Mouse (Mus musculus) lung, embryonic 15.5 days (tissue): ENCODE measurements around the gene Ube2s. TPM values are rescaled to one million over a fixed set of nuclear protein-coding genes. Genes with fewer than 3 reads are reported as not detected.

Experiments
- polyA plus RNA-seq: library from polyadenylated mRNA; unstranded; fragments of >200 nt; fragmentation: Nextera tagmentation; extraction: Ambion mirVana; gene quantifications from 2 replicates; pipeline ENCODE4 v1.2.1, GENCODE M21; 2015

Gene Ube2s
- polyA plus RNA-seq, 1 experiment from 2014 or later, result 409 TPM

Other genes starting within 250 kb of the Ube2s start
- gene Ptprh, start 208.5 kb downstream of the Ube2s start, polyA plus RNA-seq, result not detected in 2 replicates
- gene Tmem86b, start 181.2 kb downstream of the Ube2s start, polyA plus RNA-seq, result 0.76 and 1.00 TPM in 2 replicates
- gene Ppp6r1, start 153.6 kb downstream of the Ube2s start, polyA plus RNA-seq, result 9.0 and 9.2 TPM in 2 replicates
- gene Hspbp1, start 127.5 kb downstream of the Ube2s start, polyA plus RNA-seq, result 99.4 and 99.6 TPM in 2 replicates
- gene Brsk1, start 122.0 kb downstream of the Ube2s start, polyA plus RNA-seq, result 0.87 and 1.1 TPM in 2 replicates
- 0.07 and 0.10 TPM in 2 replicates for gene Tmem150b, start 87.3 kb downstream of the Ube2s start, polyA plus RNA-seq
- 53.9 and 60.3 TPM in 2 replicates for gene Kmt5c, start 72.5 kb downstream of the Ube2s start, polyA plus RNA-seq
- gene Cox6b2, start 59.5 kb downstream of the Ube2s start, polyA plus RNA-seq, result 62.9 and 64.1 TPM in 2 replicates
- not detected in 2 replicates for gene Fam71e2, start 41.3 kb downstream of the Ube2s start, polyA plus RNA-seq
- 0.19 and 0.26 TPM in 2 replicates for gene Il11, start 29.7 kb downstream of the Ube2s start, polyA plus RNA-seq
- gene Tmem190, start 29.7 kb downstream of the Ube2s start, polyA plus RNA-seq, result 0.57 and 0.76 TPM in 2 replicates
- gene Tmem238, start 22.9 kb downstream of the Ube2s start, polyA plus RNA-seq, result 20.8 and 21.4 TPM in 2 replicates
- 314 and 334 TPM in 2 replicates for gene Rpl28, start 19.7 kb downstream of the Ube2s start, polyA plus RNA-seq
- 0.94 and 1.3 TPM in 2 replicates for gene Shisa7, start 32.1 kb upstream of the Ube2s start, polyA plus RNA-seq
- gene Isoc2b, start 57.7 kb upstream of the Ube2s start, polyA plus RNA-seq, result 10.6 and 12.3 TPM in 2 replicates
- gene Isoc2a, start 64.6 kb upstream of the Ube2s start, polyA plus RNA-seq, result 0.63 and 0.81 TPM in 2 replicates
- gene Gm36210, start 93.9 kb upstream of the Ube2s start, polyA plus RNA-seq, result 0.16 TPM in 1 of 2 replicates, not detected in the other
- 3.2 and 3.4 TPM in 2 replicates for gene Zfp628, start 102.6 kb upstream of the Ube2s start, polyA plus RNA-seq
- gene Nat14, start 109.4 kb upstream of the Ube2s start, polyA plus RNA-seq, result 2.8 and 3.7 TPM in 2 replicates
- gene Ssc5d, start 113.2 kb upstream of the Ube2s start, polyA plus RNA-seq, result 1.6 and 2.2 TPM in 2 replicates
- 0.39 and 1.2 TPM in 2 replicates for gene Sbk2, start 151.8 kb upstream of the Ube2s start, polyA plus RNA-seq
- gene Sbk3, start 158.6 kb upstream of the Ube2s start, polyA plus RNA-seq, result 0.52 and 0.77 TPM in 2 replicates
- gene Zfp579, start 183.6 kb upstream of the Ube2s start, polyA plus RNA-seq, result 31.5 and 32.0 TPM in 2 replicates
- gene Zfp524, start 201.8 kb upstream of the Ube2s start, polyA plus RNA-seq, result 15.8 TPM in 2 replicates
- 45.5 and 47.3 TPM in 2 replicates for gene Fiz1, start 202.1 kb upstream of the Ube2s start, polyA plus RNA-seq
- gene Gm44973, start 202.9 kb upstream of the Ube2s start, polyA plus RNA-seq, result 1.2 TPM in 1 of 2 replicates, not detected in the other
- 6.4 and 6.7 TPM in 2 replicates for gene Zfp865, start 207.8 kb upstream of the Ube2s start, polyA plus RNA-seq
- 7.0 and 7.6 TPM in 2 replicates for gene Ccdc106, start 208.0 kb upstream of the Ube2s start, polyA plus RNA-seq
- gene 4632433K11Rik, start 221.5 kb upstream of the Ube2s start, polyA plus RNA-seq, result not detected in 2 replicates
- gene Zfp784, start 225.9 kb upstream of the Ube2s start, polyA plus RNA-seq, result 4.9 and 5.0 TPM in 2 replicates
- 29.2 and 30.0 TPM in 2 replicates for gene Zfp580, start 238.9 kb upstream of the Ube2s start, polyA plus RNA-seq
- gene U2af2, start 249.6 kb upstream of the Ube2s start, polyA plus RNA-seq, result 147 and 150 TPM in 2 replicates